Comparison of ENCODE assay signal across 18 mouse cellular contexts in genomic region chr11:98168400-98168799, GRCm38 (mm10).
"Had no signal": no experiment of that assay in that cellular context is flagged by ENCODE, and none has a peak within 500 bp of the region (broad histone marks: within the 10 kb centered on the region; RNA-seq: fewer than 3 reads in every experiment).

No protein-coding gene starts in this region.

- H3K27me3 ChIP-seq: midbrain, embryonic 12.5 days; neural tube, embryonic 13.5 days; neural tube, embryonic 15.5 days had no signal

- H3K4me1 ChIP-seq: midbrain, embryonic 10.5 days; midbrain, embryonic 12.5 days; neural tube, embryonic 13.5 days; neural tube, embryonic 15.5 days had no signal

- H3K27ac ChIP-seq: midbrain, embryonic 10.5 days; midbrain, embryonic 12.5 days; neural tube, embryonic 13.5 days; neural tube, embryonic 15.5 days had no signal

- H3K4me2 ChIP-seq: lung, embryonic 14.5 days; midbrain, embryonic 12.5 days; neural tube, embryonic 13.5 days; neural tube, embryonic 15.5 days had no signal

- H3K9ac ChIP-seq: lung, embryonic 14.5 days; midbrain, embryonic 12.5 days; neural tube, embryonic 13.5 days; neural tube, embryonic 15.5 days had no signal

- ATAC-seq: midbrain, embryonic 16.5 days had no signal

- DNase-seq: lung, embryonic 14.5 days; lung, postnatal 10 days; lung, postnatal 4 days; midbrain, embryonic 14.5 days; retina, postnatal 1 day; right cerebral cortex, adult 18-20 months; right cerebral cortex, postnatal 25 days; right cerebral cortex, postnatal 4 days; spleen, adult 18-20 months; thymus, adult 18-20 months; thymus, postnatal 14 days; thymus, postnatal 36 days had no signal

- H3K9me3 ChIP-seq: midbrain, embryonic 10.5 days; midbrain, embryonic 12.5 days; neural tube, embryonic 13.5 days; neural tube, embryonic 15.5 days had no signal

- H3K4me3 ChIP-seq: midbrain, embryonic 10.5 days; midbrain, embryonic 12.5 days; myocyte; neural tube, embryonic 13.5 days; neural tube, embryonic 15.5 days had no signal
